Mouse (Mus musculus) MEL (cell line): ENCODE measurements at regions not wholly inside any gene's neighbourhood (a gene's known extent, or its start where the extent isn't known, plus 50 kb on each side); places are given as distances from the start of the nearest gene placed in this dataset.

Experiments
- DNase-seq: peaks from one replicate; pipeline ENCODE4 v3.0.0; 2011; ENCODE audit warnings: low read depth, low spot score
- H3K27ac ChIP-seq: 2 replicates; pipeline ENCODE4 v1.5.1; 2012; ENCODE audit warnings: low read depth, mild to moderate bottlenecking, control low read depth, low read length, moderate library complexity; ENCODE audit not compliant: control insufficient read depth
- H3K27me3 ChIP-seq, 2 experiments: fragments of 150-350 bp in 1 of 2; sonication (generic) in 1 of 2; 2 replicates each; pipeline ENCODE4 v1.6.1; 2012; ENCODE audit warnings: low read length in 2 of 2, mild to moderate bottlenecking in 2 of 2, improper control_type of control experiment in 1 of 2, moderate library complexity in 1 of 2; ENCODE audit not compliant: insufficient read depth in 2 of 2, control insufficient read depth in 1 of 2
- H3K36me3 ChIP-seq, 2 experiments: 2 replicates each; pipeline ENCODE4 v1.6.1; 2012 to 2014; ENCODE audit warnings: low read length in 2 of 2, improper control_type of control experiment in 1 of 2, inconsistent platforms in 1 of 2, mild to moderate bottlenecking in 1 of 2; ENCODE audit not compliant: insufficient read depth in 2 of 2, control insufficient read depth in 1 of 2
- H3K4me1 ChIP-seq, 2 experiments: fragments of 150-350 bp in 1 of 2; sonication (generic) in 1 of 2; 2 replicates each; pipeline ENCODE4 v1.6.1; 2012; ENCODE audit warnings: low read length in 2 of 2, improper control_type of control experiment in 1 of 2, mild to moderate bottlenecking in 1 of 2; ENCODE audit not compliant: insufficient read depth in 2 of 2, control insufficient read depth in 1 of 2
- H3K4me3 ChIP-seq, 2 experiments: fragments of 150-350 bp in 1 of 2; sonication (generic) in 1 of 2; 2 replicates each; pipeline ENCODE4 v1.5.1; 2012; ENCODE audit warnings: low read depth in 2 of 2, low read length in 2 of 2, mild to moderate bottlenecking in 2 of 2, moderate library complexity in 2 of 2, control low read depth in 1 of 2, improper control_type of control experiment in 1 of 2; ENCODE audit not compliant: control insufficient read depth in 1 of 2, insufficient read depth in 1 of 2
- H3K79me2 ChIP-seq: 2 replicates; pipeline ENCODE4 v1.6.1; 2012; ENCODE audit warnings: mild to moderate bottlenecking, low read length, moderate library complexity; ENCODE audit not compliant: control insufficient read depth, poor library complexity, insufficient read depth
- H3K9ac ChIP-seq: 2 replicates; pipeline ENCODE4 v1.6.1; 2012; ENCODE audit warnings: low read depth, mild to moderate bottlenecking, control low read depth, low read length, moderate library complexity; ENCODE audit not compliant: control insufficient read depth, poor library complexity, severe bottlenecking
- H3K9me3 ChIP-seq: fragments of 150-350 bp; sonication (generic); replicated peaks from 2 replicates; pipeline ENCODE4 v1.6.1; 2012; ENCODE audit warnings: mild to moderate bottlenecking, low read length, improper control_type of control experiment, moderate library complexity; ENCODE audit not compliant: insufficient read depth
- CHD2 ChIP-seq: IDR thresholded peaks from 2 replicates; pipeline ENCODE4 v1.6.1; 2011; ENCODE audit warnings: low read length, improper control_type of control experiment
- EP300 ChIP-seq, 2 experiments: IDR thresholded peaks; 2 replicates each; pipeline ENCODE4 v1.6.1; 2011; ENCODE audit warnings: improper control_type of control experiment in 2 of 2, low read length in 2 of 2, low read depth in 1 of 2, mild to moderate bottlenecking in 1 of 2
- ETS1 ChIP-seq: IDR thresholded peaks from 2 replicates; pipeline ENCODE4 v1.6.1; 2012; ENCODE audit warnings: low read depth, mild to moderate bottlenecking, inconsistent platforms, low read length, improper control_type of control experiment, moderate library complexity
- GABPA ChIP-seq: IDR thresholded peaks from 2 replicates; pipeline ENCODE4 v1.6.1; 2012; ENCODE audit warnings: low read depth, mild to moderate bottlenecking, inconsistent platforms, low read length, improper control_type of control experiment, moderate library complexity
- GATA1 ChIP-seq: IDR thresholded peaks from 2 replicates; pipeline ENCODE4 v1.6.1; 2011; ENCODE audit warnings: low read depth, low read length, improper control_type of control experiment
- HCFC1 ChIP-seq: IDR thresholded peaks from 2 replicates; pipeline ENCODE4 v1.6.1; 2012; ENCODE audit warnings: low read depth, mild to moderate bottlenecking, inconsistent platforms, low read length, improper control_type of control experiment, moderate library complexity
- MAFK ChIP-seq: IDR thresholded peaks from 2 replicates; pipeline ENCODE4 v1.6.1; 2011; ENCODE audit warnings: low read depth, mild to moderate bottlenecking, low read length, improper control_type of control experiment, borderline replicate concordance
- MAX ChIP-seq: IDR thresholded peaks from 2 replicates; pipeline ENCODE4 v1.6.1; 2011; ENCODE audit warnings: low read length, improper control_type of control experiment
- MAZ ChIP-seq: IDR thresholded peaks from 2 replicates; pipeline ENCODE4 v1.6.1; 2012; ENCODE audit warnings: low read depth, mild to moderate bottlenecking, inconsistent platforms, low read length, improper control_type of control experiment
- MXI1 ChIP-seq: IDR thresholded peaks from 2 replicates; pipeline ENCODE4 v1.6.1; 2011; ENCODE audit warnings: mild to moderate bottlenecking, low read depth, low read length, improper control_type of control experiment
- MYB ChIP-seq: IDR thresholded peaks from 2 replicates; pipeline ENCODE4 v1.6.1; 2011; ENCODE audit warnings: mild to moderate bottlenecking, low read depth, low read length, improper control_type of control experiment
- NELFE ChIP-seq: IDR thresholded peaks from 2 replicates; pipeline ENCODE4 v1.6.1; 2011; ENCODE audit warnings: low read depth, low read length, improper control_type of control experiment
- NRF1 ChIP-seq: IDR thresholded peaks from 2 replicates; pipeline ENCODE4 v1.6.1; 2014; ENCODE audit warnings: low read depth, mild to moderate bottlenecking, inconsistent platforms, low read length, improper control_type of control experiment, moderate library complexity; ENCODE audit not compliant: poor library complexity, insufficient read depth, severe bottlenecking
- POLR2AphosphoS5 ChIP-seq: IDR thresholded peaks from 2 replicates; pipeline ENCODE4 v1.6.1; 2012; ENCODE audit warnings: low read depth, borderline replicate concordance, mild to moderate bottlenecking, inconsistent platforms, low read length, moderate library complexity, mixed read lengths
- RAD21 ChIP-seq: IDR thresholded peaks from 2 replicates; pipeline ENCODE4 v1.6.1; 2011; ENCODE audit warnings: mild to moderate bottlenecking, low read depth, low read length, improper control_type of control experiment
- RCOR1 ChIP-seq: IDR thresholded peaks from 2 replicates; pipeline ENCODE4 v1.6.1; 2012; ENCODE audit warnings: low read depth, mild to moderate bottlenecking, inconsistent platforms, low read length, improper control_type of control experiment
- SIN3A ChIP-seq: IDR thresholded peaks from 2 replicates; pipeline ENCODE4 v1.6.1; 2012; ENCODE audit warnings: low read length, improper control_type of control experiment, inconsistent platforms
- TAL1 ChIP-seq: IDR thresholded peaks from 2 replicates; pipeline ENCODE4 v1.6.1; 2012; ENCODE audit warnings: mild to moderate bottlenecking, inconsistent platforms, low read length, moderate library complexity, mixed read lengths
- TBP ChIP-seq: IDR thresholded peaks from 2 replicates; pipeline ENCODE4 v1.8.0; 2011; ENCODE audit warnings: low read depth, low read length, improper control_type of control experiment
- TCF12 ChIP-seq: IDR thresholded peaks from 2 replicates; pipeline ENCODE4 v1.6.1; 2014; ENCODE audit warnings: low read depth, mild to moderate bottlenecking, inconsistent platforms, low read length, improper control_type of control experiment, moderate library complexity
- ZC3H11A ChIP-seq: IDR thresholded peaks from 2 replicates; pipeline ENCODE4 v1.6.1; 2012; ENCODE audit warnings: low read depth, mild to moderate bottlenecking, inconsistent platforms, low read length, improper control_type of control experiment
- ZKSCAN1 ChIP-seq: IDR thresholded peaks from 2 replicates; pipeline ENCODE4 v1.6.1; 2012; ENCODE audit warnings: low read depth, mild to moderate bottlenecking, inconsistent platforms, low read length, improper control_type of control experiment, moderate library complexity
- ZNF384 ChIP-seq: IDR thresholded peaks from 2 replicates; pipeline ENCODE4 v1.6.1; 2012; ENCODE audit warnings: low read depth, mild to moderate bottlenecking, inconsistent platforms, low read length, improper control_type of control experiment

- no peaks in the 10 kb centered on the region for H3K79me2 ChIP-seq
- no peak for DNase-seq
- no peak overlapping the region for H3K4me3 ChIP-seq
- no peaks in the 10 kb centered on the region for H3K36me3 ChIP-seq
- no peaks in the 10 kb centered on the region for H3K9me3 ChIP-seq
- TF ChIP-seq RCOR1 = no peak
- no peak for TF ChIP-seq MAZ
- no peak for TF ChIP-seq RAD21
- TF ChIP-seq MYB = no peak
- no peak for TF ChIP-seq ETS1
- TF ChIP-seq TCF12 = no peak
- no peak for TF ChIP-seq HCFC1
- TF ChIP-seq GATA1 = no peak
- TF ChIP-seq, all 39 proteins: peak for 0
- Histone ChIP-seq H3K27me3 (peaks cover 0 to 7% of the 10 kb centered on the region in 2 experiments; a peak in 2 of 4 replicates), H3K9ac (no peak overlapping the region), H3K27ac (no peak overlapping the region), H3K4me1 (no peaks in the 10 kb centered on the region)
Observed at GRCm38 (mm10) chr2:132447826-132448225, 62.6 kb upstream of the Prokr2 start.

- no peaks in the 10 kb centered on the region for H3K36me3 ChIP-seq
- H3K27me3 ChIP-seq = peaks cover 0 to 6% of the 10 kb centered on the region in 2 experiments; a peak in 2 of 4 replicates
- TF ChIP-seq EP300 (IDR thresholded peaks at IDR 0.05; ENCODE audit: low read depth in 1 of 2, low read length in 2 of 2) = no peak
- no peak overlapping the region for H3K27ac ChIP-seq
- H3K4me1 ChIP-seq = no peaks in the 10 kb centered on the region
- no peaks in the 10 kb centered on the region for H3K9me3 ChIP-seq
- H3K4me3 ChIP-seq = no peak overlapping the region
- H3K9ac ChIP-seq = no peak overlapping the region
- DNase-seq = no peak
- no peaks in the 10 kb centered on the region for H3K79me2 ChIP-seq
Observed at GRCm38 (mm10) chr2:132446019-132446418, 60.8 kb upstream of the Prokr2 start.

- no peaks in the 10 kb centered on the region for H3K4me1 ChIP-seq
- no peak overlapping the region for H3K27ac ChIP-seq
- peaks cover 0 to 6% of the 10 kb centered on the region in 2 experiments; a peak in 2 of 4 replicates for H3K27me3 ChIP-seq
- H3K4me3 ChIP-seq = no peak overlapping the region
- H3K9me3 ChIP-seq = no peaks in the 10 kb centered on the region
- H3K9ac ChIP-seq = no peak overlapping the region
- H3K36me3 ChIP-seq = no peaks in the 10 kb centered on the region
- DNase-seq = no peak
- no peaks in the 10 kb centered on the region for H3K79me2 ChIP-seq
- no peak for TF ChIP-seq SIN3A
- TF ChIP-seq ZNF384 = no peak
- no peak for TF ChIP-seq MXI1
- TF ChIP-seq POLR2AphosphoS5 = no peak
- TF ChIP-seq NELFE = no peak
- no peak for TF ChIP-seq ZC3H11A
- no peak for TF ChIP-seq TCF12
- TF ChIP-seq TBP = no peak
- TF ChIP-seq HCFC1 = no peak
- TF ChIP-seq MAFK = no peak
- TF ChIP-seq ZKSCAN1 = no peak
- no peak for TF ChIP-seq MAZ
- no peak for TF ChIP-seq MYB
- TF ChIP-seq MAX = no peak
- TF ChIP-seq TAL1 = no peak
- TF ChIP-seq NRF1 = no peak
- no peak for TF ChIP-seq GABPA
- no peak for TF ChIP-seq CHD2
- TF ChIP-seq, all 39 proteins: peak for 0
Observed at GRCm38 (mm10) chr2:132444442-132445161, 59.4 kb upstream of the Prokr2 start.
